Mouse (Mus musculus) midbrain, embryonic 10.5 days (tissue): ENCODE data around the gene Cysrt1. TPM values are rescaled to one million over a fixed set of nuclear protein-coding genes. Genes with fewer than 3 reads are reported as not detected.

Source experiments
- DNase-seq: peaks from one replicate; pipeline ENCODE4 v3.0.0-alpha.2; 2017; ENCODE audit warnings: low spot score
- H3K27ac ChIP-seq: fragments of 300-500 bp; sonication (generic); replicated peaks from 2 replicates; pipeline ENCODE4 v1.5.1; 2016; ENCODE audit warnings: mild to moderate bottlenecking
- H3K27me3 ChIP-seq: fragments of 300-500 bp; sonication (generic); 2 replicates; pipeline ENCODE4 v1.6.1; 2016; ENCODE audit warnings: low read depth, mild to moderate bottlenecking; ENCODE audit not compliant: poor library complexity, severe bottlenecking
- H3K36me3 ChIP-seq: fragments of 300-500 bp; sonication (generic); 2 replicates; pipeline ENCODE4 v1.6.1; 2016; ENCODE audit warnings: mild to moderate bottlenecking, moderate library complexity
- H3K4me1 ChIP-seq: fragments of 300-500 bp; sonication (generic); 2 replicates; pipeline ENCODE4 v1.6.1; 2016
- H3K4me3 ChIP-seq: fragments of 300-500 bp; sonication (generic); 2 replicates; pipeline ENCODE4 v1.5.1; 2016; ENCODE audit warnings: mild to moderate bottlenecking, moderate library complexity
- H3K9me3 ChIP-seq: fragments of 300-500 bp; sonication (generic); replicated peaks from 2 replicates; pipeline ENCODE4 v1.6.1; 2016; ENCODE audit warnings: mild to moderate bottlenecking
- WGBS: fragments of 180-500 bp; shearing (Covaris S2); methylation state at CpG from one replicate; pipeline ENCODE4 v1.1.7; 2016; 5-methylcytosine and 5-hydroxymethylcytosine counted together
- polyA plus RNA-seq: library from polyadenylated mRNA; unstranded; fragments of >200 nt; fragmentation: Nextera tagmentation; extraction: Ambion mirVana; gene quantifications from 2 replicates; pipeline ENCODE4 v1.2.1, GENCODE M21; 2016

Gene Cysrt1
- polyA plus RNA-seq, 1 experiment from 2014 or later, result 0.22 TPM

DNA sequence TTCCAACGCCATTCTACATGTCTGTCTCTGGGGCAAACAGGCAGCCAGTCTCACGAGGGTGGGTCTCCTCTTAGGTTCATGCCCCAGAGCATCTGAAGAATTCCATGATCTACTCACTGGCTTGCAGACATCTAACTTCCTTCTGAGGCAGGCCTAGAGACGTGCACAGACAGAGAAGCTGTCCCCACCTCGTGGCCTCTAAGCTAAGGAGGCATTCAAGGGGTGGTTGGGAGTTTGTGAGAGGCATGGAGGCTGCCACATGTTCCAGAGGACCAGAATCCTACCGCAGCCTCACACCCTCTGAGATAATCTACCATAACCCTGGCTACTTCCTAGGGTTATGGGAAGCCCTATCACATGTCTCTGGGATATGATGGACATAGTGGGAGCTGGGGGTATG, 48.2 kb downstream of the Cysrt1 start:
- H3K36me3 ChIP-seq, result peaks cover 11% of the 10 kb centered on the region
- H3K27me3 ChIP-seq, result peaks cover 51% of the 10 kb centered on the region
- H3K4me3 ChIP-seq, result no peak overlapping the region
- 78% methylated on average over 5 of the region's 5 CpGs for WGBS
- no peaks in the 10 kb centered on the region for H3K9me3 ChIP-seq
- no peak overlapping the region for H3K27ac ChIP-seq
- H3K4me1 ChIP-seq, result peaks cover 34% of the 10 kb centered on the region
- no peak for DNase-seq

DNA sequence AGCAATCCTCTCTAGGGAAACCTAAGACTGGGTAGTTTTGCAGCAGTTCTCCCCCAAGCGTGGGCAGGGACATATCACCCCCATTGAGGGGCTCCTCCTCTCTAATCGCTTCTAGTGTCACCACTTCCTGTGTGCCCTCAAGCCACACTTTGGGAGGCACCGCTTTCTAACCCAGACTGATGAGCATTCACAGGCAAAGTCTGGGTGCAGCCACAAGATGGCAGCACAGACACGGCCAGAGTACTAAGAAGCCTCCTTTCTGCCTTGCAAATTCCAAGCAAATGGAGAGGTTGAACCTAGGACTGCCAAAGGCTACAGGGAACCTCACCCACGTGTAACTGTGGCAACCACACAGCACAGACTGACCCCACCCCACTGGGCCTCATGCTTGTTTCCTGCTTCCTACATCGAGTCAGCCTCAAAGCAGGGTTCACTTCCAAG, 48.9 kb downstream of the Cysrt1 start:
- Histone ChIP-seq H3K36me3 (peaks cover 5% of the 10 kb centered on the region; the same call in 1 of the 2 replicates), H3K4me1 (peaks cover 34% of the 10 kb centered on the region), H3K27ac (peak overlapping the region; percentile 59; the same call in 1 of the 2 replicates), H3K9me3 (no peaks in the 10 kb centered on the region), H3K27me3 (peaks cover 51% of the 10 kb centered on the region), H3K4me3 (no peak overlapping the region)
- peak; percentile 86 for DNase-seq
- 3% methylated on average over 6 of the region's 6 CpGs for WGBS

Other genes starting within 250 kb of the Cysrt1 start
- gene Nsmf, start 188.1 kb downstream of the Cysrt1 start, polyA plus RNA-seq, result 66.4 and 84.9 TPM in 2 replicates
- gene Entpd8, start 162.1 kb downstream of the Cysrt1 start, polyA plus RNA-seq, result not detected in 2 replicates
- gene Noxa1, start 147.3 kb downstream of the Cysrt1 start, polyA plus RNA-seq, result 0.09 TPM in 1 of 2 replicates, not detected in the other
- 65.8 and 74.1 TPM in 2 replicates for gene Nrarp, start 61.7 kb downstream of the Cysrt1 start, polyA plus RNA-seq
- 1.3 and 1.9 TPM in 2 replicates for gene Tor4a, start 45.6 kb downstream of the Cysrt1 start, polyA plus RNA-seq
- 131 and 140 TPM in 2 replicates for gene Nelfb, start 31.0 kb downstream of the Cysrt1 start, polyA plus RNA-seq
- gene Stpg3, start 27.8 kb downstream of the Cysrt1 start, polyA plus RNA-seq, result not detected in 2 replicates
- gene Fam166a, start 23.7 kb downstream of the Cysrt1 start, polyA plus RNA-seq, result 0.62 TPM in 1 of 2 replicates, not detected in the other
- gene Tubb4b, start 17.8 kb downstream of the Cysrt1 start, polyA plus RNA-seq, result 682 and 743 TPM in 2 replicates
- not detected in 2 replicates for gene Slc34a3, start 8.1 kb downstream of the Cysrt1 start, polyA plus RNA-seq
- not detected in 2 replicates for gene Rnf224, start 5.7 kb downstream of the Cysrt1 start, polyA plus RNA-seq
- 28.3 and 32.0 TPM in 2 replicates for gene Rnf208, start 197 bp downstream of the Cysrt1 start, polyA plus RNA-seq
- 7.2 and 8.6 TPM in 2 replicates for gene AL732309.1, start 4.4 kb upstream of the Cysrt1 start, polyA plus RNA-seq
- 19.1 and 20.2 TPM in 2 replicates for gene Tmem203, start 13.0 kb upstream of the Cysrt1 start, polyA plus RNA-seq
- 7.5 and 7.8 TPM in 2 replicates for gene Tprn, start 20.2 kb upstream of the Cysrt1 start, polyA plus RNA-seq
- 243 and 252 TPM in 2 replicates for gene Ssna1, start 30.0 kb upstream of the Cysrt1 start, polyA plus RNA-seq
- 141 and 153 TPM in 2 replicates for gene Anapc2, start 30.0 kb upstream of the Cysrt1 start, polyA plus RNA-seq
- gene Tmem210, start 45.7 kb upstream of the Cysrt1 start, polyA plus RNA-seq, result not detected in 2 replicates
- not detected in 2 replicates for gene Lrrc26, start 47.5 kb upstream of the Cysrt1 start, polyA plus RNA-seq
- gene Grin1, start 76.7 kb upstream of the Cysrt1 start, polyA plus RNA-seq, result 1.5 and 1.8 TPM in 2 replicates
- gene Man1b1, start 89.9 kb upstream of the Cysrt1 start, polyA plus RNA-seq, result 55.6 and 62.8 TPM in 2 replicates
- 16.2 and 20.2 TPM in 2 replicates for gene Dpp7, start 113.9 kb upstream of the Cysrt1 start, polyA plus RNA-seq
- 6.0 and 8.4 TPM in 2 replicates for gene Uap1l1, start 123.2 kb upstream of the Cysrt1 start, polyA plus RNA-seq
- 73.4 and 86.4 TPM in 2 replicates for gene Sapcd2, start 129.9 kb upstream of the Cysrt1 start, polyA plus RNA-seq
- gene Entpd2, start 153.4 kb upstream of the Cysrt1 start, polyA plus RNA-seq, result 0.26 TPM in 1 of 2 replicates, not detected in the other
- 80.6 and 125 TPM in 2 replicates for gene Npdc1, start 156.9 kb upstream of the Cysrt1 start, polyA plus RNA-seq
- gene Fut7, start 180.8 kb upstream of the Cysrt1 start, polyA plus RNA-seq, result not detected in 2 replicates
- 6.2 and 8.1 TPM in 2 replicates for gene Abca2, start 186.3 kb upstream of the Cysrt1 start, polyA plus RNA-seq
- gene Clic3, start 214.4 kb upstream of the Cysrt1 start, polyA plus RNA-seq, result 1.1 and 1.9 TPM in 2 replicates
- gene Paxx, start 218.6 kb upstream of the Cysrt1 start, polyA plus RNA-seq, result 17.4 and 26.4 TPM in 2 replicates
- gene Ptgds, start 227.6 kb upstream of the Cysrt1 start, polyA plus RNA-seq, result 0.16 TPM in 1 of 2 replicates, not detected in the other